Mouse (Mus musculus) ES-E14 (cell line): ENCODE measurements around the gene Tipin.

ENCODE experiments used
- HCFC1 ChIP-seq: IDR thresholded peaks from 2 replicates; pipeline ENCODE4 v1.6.1; 2012; ENCODE audit warnings: low read length, inconsistent platforms, borderline replicate concordance; ENCODE audit not compliant: insufficient read depth
- ZC3H11A ChIP-seq: IDR thresholded peaks from 2 replicates; pipeline ENCODE4 v1.6.1; 2012; ENCODE audit warnings: low read depth, mild to moderate bottlenecking, inconsistent platforms, low read length, borderline replicate concordance

DNA sequence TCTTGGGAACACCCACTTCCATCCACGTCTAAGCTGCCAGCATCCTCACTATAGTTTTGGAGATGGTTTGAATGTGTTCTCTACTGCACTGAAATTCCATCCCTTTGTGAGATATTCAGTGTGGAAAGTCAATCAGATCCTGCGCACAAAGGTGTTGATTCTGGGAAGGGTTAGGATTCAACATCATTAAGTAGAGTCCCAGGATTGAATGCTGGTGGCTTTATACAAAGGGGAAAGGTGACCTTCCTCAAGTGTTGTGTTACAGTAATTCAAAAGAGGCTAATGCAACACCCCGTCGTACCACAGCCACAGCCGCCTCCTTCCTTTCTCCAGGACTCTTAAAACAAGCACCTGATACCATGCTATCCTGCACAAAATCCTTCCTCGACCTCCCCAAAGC, 54.4 kb downstream of the Tipin start:
- no peak for TF ChIP-seq HCFC1
- TF ChIP-seq ZC3H11A, result no peak
